Mouse (Mus musculus): ENCODE data around the gene Cd6.

DNA sequence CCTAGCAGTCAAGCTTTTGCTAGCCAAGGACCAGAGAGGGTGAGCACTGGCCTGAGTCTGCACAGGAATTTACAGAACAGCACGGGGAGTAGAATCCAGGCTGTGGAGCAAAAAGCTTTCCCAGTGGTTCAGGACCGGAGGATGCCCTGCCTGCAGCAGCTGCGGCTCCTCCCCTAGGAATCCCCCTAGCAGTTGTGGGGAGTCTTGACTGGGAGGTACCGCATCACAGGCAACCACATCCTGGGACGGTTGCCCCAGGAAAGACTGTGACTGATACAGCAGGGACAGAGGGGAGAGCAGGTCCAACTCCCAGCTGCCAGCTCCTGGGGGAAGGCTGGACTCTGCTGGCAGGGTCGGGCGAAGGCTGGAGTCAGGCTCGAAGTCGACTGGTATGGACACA is 41.6 kb downstream of the Cd6 start:
- no peak for TF ChIP-seq CTCF (IDR thresholded peaks at IDR 0.05; ENCODE audit: low read depth)
- TF ChIP-seq EP300 (optimal IDR thresholded peaks at IDR 0.05) = no peak
